Mouse (Mus musculus): Measurements from ENCODE around the gene Cacng6. TPM values are rescaled to one million over a fixed set of nuclear protein-coding genes. Genes with fewer than 3 reads are reported as not detected.
"Not testable (repeated sequence)": the region's sequence is repeated elsewhere in the genome, so short reads cannot be mapped to it uniquely, and the experiment has no call there.

Cacng6 gene
- polyA plus RNA-seq, 1 experiment from 2014 or later, result not detected

- Histone ChIP-seq H3K4me2 (replicated peaks; ENCODE audit: low read depth, low read length) (peak within 1 kb of the TSS; percentile 37), H3K27me3 (ENCODE audit: control insufficient read depth, insufficient read depth, low read length) (no peaks in the 10 kb centered on the region), H3K4me3 (ENCODE audit: low read length) (peak within 1 kb of the TSS; percentile 26), H3K36me3 (ENCODE audit: control insufficient read depth, insufficient read depth, low read length) (no peaks in the 10 kb centered on the region), H3K9me3 (ENCODE audit: control insufficient read depth, low read length) (no peaks in the 10 kb centered on the region; the same call in 1 of the 2 replicates), H3K9ac (ENCODE audit: low read depth, low read length) (no peak within 1 kb of the TSS), H3K4me1 (ENCODE audit: control insufficient read depth, insufficient read depth, low read length) (0 out of 2 replicates have a peak, but pooled peaks cover 5% of the 10 kb centered on the region), H3K27ac (ENCODE audit: low read depth, low read length) (no peak within 1 kb of the TSS)
- 3% methylated on average over 7 of the region's 7 CpGs for WGBS
- ATAC-seq (ENCODE audit: low FRiP score, low TSS enrichment), result no peak
Measured at GRCm38 (mm10) chr7:3390413-3391080, 33.4 kb upstream of the Cacng6 start, which contains the start of gene Cacng8. TSS of gene Cacng8 (plus strand) at chr7:3390683.

GRCm38 (mm10) chr7:3391081-3391451 lies 32.9 kb upstream of the Cacng6 start:
- no peak for ATAC-seq (ENCODE audit: low FRiP score, low TSS enrichment)
- no peaks in the 10 kb centered on the region for H3K27me3 ChIP-seq (ENCODE audit: control insufficient read depth, insufficient read depth, low read length)
- 0 out of 2 replicates have a peak, but pooled peaks cover 5% of the 10 kb centered on the region for H3K4me1 ChIP-seq (ENCODE audit: control insufficient read depth, insufficient read depth, low read length)
- no peaks in the 10 kb centered on the region for H3K36me3 ChIP-seq (ENCODE audit: control insufficient read depth, insufficient read depth, low read length)
- no peak overlapping the region for H3K27ac ChIP-seq (ENCODE audit: low read depth, low read length)
- H3K9me3 ChIP-seq (ENCODE audit: control insufficient read depth, low read length), result no peaks in the 10 kb centered on the region; the same call in 1 of the 2 replicates
- H3K4me3 ChIP-seq (ENCODE audit: low read length), result peak overlapping the region; percentile 26
- 7% methylated on average over 12 of the region's 12 CpGs for WGBS
- peak overlapping the region; percentile 37 for H3K4me2 ChIP-seq (replicated peaks; ENCODE audit: low read depth, low read length)
- no peak overlapping the region for H3K9ac ChIP-seq (ENCODE audit: low read depth, low read length)

- H3K9ac ChIP-seq (ENCODE audit: low read depth, low read length), result no peak overlapping the region
- H3K4me3 ChIP-seq (ENCODE audit: low read length), result no peak overlapping the region
- H3K9me3 ChIP-seq (ENCODE audit: control insufficient read depth, low read length), result no peaks in the 10 kb centered on the region; the same call in 1 of the 2 replicates
- H3K36me3 ChIP-seq (ENCODE audit: control insufficient read depth, insufficient read depth, low read length), result no peaks in the 10 kb centered on the region
- ATAC-seq (ENCODE audit: low FRiP score, low TSS enrichment), result peak; percentile 36; the same call in 1 of the 2 replicates
- no peak overlapping the region for H3K4me2 ChIP-seq (replicated peaks; ENCODE audit: low read depth, low read length)
- H3K27me3 ChIP-seq (ENCODE audit: control insufficient read depth, insufficient read depth, low read length), result no peaks in the 10 kb centered on the region
- no peak overlapping the region for H3K27ac ChIP-seq (ENCODE audit: low read depth, low read length)
- 0 out of 2 replicates have a peak, but pooled peaks cover 5% of the 10 kb centered on the region for H3K4me1 ChIP-seq (ENCODE audit: control insufficient read depth, insufficient read depth, low read length)
- 18% methylated on average over 4 of the region's 4 CpGs for WGBS
Measured at GRCm38 (mm10) chr7:3391809-3392208, 32.2 kb upstream of the Cacng6 start.

GRCm38 (mm10) chr7:3397355-3397754 lies 26.6 kb upstream of the Cacng6 start:
- Histone ChIP-seq H3K36me3 (ENCODE audit: control insufficient read depth, insufficient read depth, low read length) (no peaks in the 10 kb centered on the region), H3K9me3 (ENCODE audit: control insufficient read depth, low read length) (no peaks in the 10 kb centered on the region; the same call in 1 of the 2 replicates), H3K27ac (ENCODE audit: low read depth, low read length) (no peak overlapping the region), H3K9ac (ENCODE audit: low read depth, low read length) (no peak overlapping the region), H3K27me3 (ENCODE audit: control insufficient read depth, insufficient read depth, low read length) (no peaks in the 10 kb centered on the region), H3K4me2 (replicated peaks; ENCODE audit: low read depth, low read length) (no peak overlapping the region), H3K4me3 (ENCODE audit: low read length) (no peak overlapping the region), H3K4me1 (ENCODE audit: control insufficient read depth, insufficient read depth, low read length) (no peaks in the 10 kb centered on the region)
- 0 out of 2 replicates have a peak, but pooled peaks have one; percentile 41 for ATAC-seq (ENCODE audit: low FRiP score, low TSS enrichment)
- WGBS, result 60% methylated on average over 10 of the region's 10 CpGs

- 0 out of 2 replicates have a peak, but pooled peaks have one; percentile 28 for ATAC-seq (ENCODE audit: low FRiP score, low TSS enrichment)
- no peak overlapping the region for H3K9ac ChIP-seq (ENCODE audit: low read depth, low read length)
- WGBS, result 41% methylated on average over 7 of the region's 7 CpGs
Measured at GRCm38 (mm10) chr7:3397797-3398196, 26.2 kb upstream of the Cacng6 start.

GRCm38 (mm10) chr7:3398363-3398762 lies 25.6 kb upstream of the Cacng6 start:
- H3K9ac ChIP-seq (ENCODE audit: low read depth, low read length); ATAC-seq (ENCODE audit: low FRiP score, low TSS enrichment); H3K4me2 ChIP-seq (replicated peaks; ENCODE audit: low read depth, low read length); H3K27me3 ChIP-seq (ENCODE audit: control insufficient read depth, insufficient read depth, low read length); H3K36me3 ChIP-seq (ENCODE audit: control insufficient read depth, insufficient read depth, low read length); H3K27ac ChIP-seq (ENCODE audit: low read depth, low read length); H3K4me1 ChIP-seq (ENCODE audit: control insufficient read depth, insufficient read depth, low read length); H3K9me3 ChIP-seq (ENCODE audit: control insufficient read depth, low read length); H3K4me3 ChIP-seq (ENCODE audit: low read length): not testable (repeated sequence)
- WGBS, result 91% methylated on average over 8 of the region's 8 CpGs

More at GRCm38 (mm10) chr7:3397797-3398196, 26.2 kb upstream of the Cacng6 start:
- no peaks in the 10 kb centered on the region for H3K36me3 ChIP-seq (ENCODE audit: control insufficient read depth, insufficient read depth, low read length)
- H3K4me1 ChIP-seq (ENCODE audit: control insufficient read depth, insufficient read depth, low read length), result no peaks in the 10 kb centered on the region
- no peak overlapping the region for H3K4me3 ChIP-seq (ENCODE audit: low read length)
- H3K4me2 ChIP-seq (replicated peaks; ENCODE audit: low read depth, low read length), result no peak overlapping the region
- H3K9me3 ChIP-seq (ENCODE audit: control insufficient read depth, low read length), result no peaks in the 10 kb centered on the region; the same call in 1 of the 2 replicates
- H3K27me3 ChIP-seq (ENCODE audit: control insufficient read depth, insufficient read depth, low read length), result no peaks in the 10 kb centered on the region
- no peak overlapping the region for H3K27ac ChIP-seq (ENCODE audit: low read depth, low read length)

GRCm38 (mm10) chr7:3399937-3400336 lies 24.1 kb upstream of the Cacng6 start:
- ATAC-seq (ENCODE audit: low FRiP score, low TSS enrichment), result no peak
- Histone ChIP-seq H3K27me3 (ENCODE audit: control insufficient read depth, insufficient read depth, low read length) (no peaks in the 10 kb centered on the region), H3K4me3 (ENCODE audit: low read length) (no peak overlapping the region), H3K36me3 (ENCODE audit: control insufficient read depth, insufficient read depth, low read length) (no peaks in the 10 kb centered on the region), H3K4me1 (ENCODE audit: control insufficient read depth, insufficient read depth, low read length) (no peaks in the 10 kb centered on the region), H3K4me2 (replicated peaks; ENCODE audit: low read depth, low read length) (no peak overlapping the region), H3K27ac (ENCODE audit: low read depth, low read length) (no peak overlapping the region), H3K9me3 (ENCODE audit: control insufficient read depth, low read length) (no peaks in the 10 kb centered on the region), H3K9ac (ENCODE audit: low read depth, low read length) (no peak overlapping the region)

- Histone ChIP-seq H3K4me3 (ENCODE audit: low read length) (no peak overlapping the region), H3K9ac (ENCODE audit: low read depth, low read length) (no peak overlapping the region), H3K36me3 (ENCODE audit: control insufficient read depth, insufficient read depth, low read length) (no peaks in the 10 kb centered on the region), H3K4me2 (replicated peaks; ENCODE audit: low read depth, low read length) (no peak overlapping the region), H3K4me1 (ENCODE audit: control insufficient read depth, insufficient read depth, low read length) (peaks cover 3% of the 10 kb centered on the region; the same call in 1 of the 2 replicates), H3K27ac (ENCODE audit: low read depth, low read length) (no peak overlapping the region), H3K27me3 (ENCODE audit: control insufficient read depth, insufficient read depth, low read length) (peaks cover 39% of the 10 kb centered on the region), H3K9me3 (ENCODE audit: control insufficient read depth, low read length) (no peaks in the 10 kb centered on the region)
- no peak for ATAC-seq (ENCODE audit: low FRiP score, low TSS enrichment)
- WGBS, result 64% methylated on average over 11 of the region's 11 CpGs
Measured at GRCm38 (mm10) chr7:3409729-3410520, 14.1 kb upstream of the Cacng6 start.
